Mouse (Mus musculus): ENCODE results near the gene Plcb4.
A peak's percentile ranks its signal among the peaks of the same experiment; 100 is the strongest.
"Not testable (repeated sequence)": the region's sequence is repeated elsewhere in the genome, so short reads cannot be mapped to it uniquely, and the experiment has no call there.

Gene Plcb4

GRCm38 (mm10) chr2:135957689-135958088 is 298.9 kb downstream of the Plcb4 start:
- DNase-seq (ENCODE audit: low spot score): peak; percentile 55

DNA sequence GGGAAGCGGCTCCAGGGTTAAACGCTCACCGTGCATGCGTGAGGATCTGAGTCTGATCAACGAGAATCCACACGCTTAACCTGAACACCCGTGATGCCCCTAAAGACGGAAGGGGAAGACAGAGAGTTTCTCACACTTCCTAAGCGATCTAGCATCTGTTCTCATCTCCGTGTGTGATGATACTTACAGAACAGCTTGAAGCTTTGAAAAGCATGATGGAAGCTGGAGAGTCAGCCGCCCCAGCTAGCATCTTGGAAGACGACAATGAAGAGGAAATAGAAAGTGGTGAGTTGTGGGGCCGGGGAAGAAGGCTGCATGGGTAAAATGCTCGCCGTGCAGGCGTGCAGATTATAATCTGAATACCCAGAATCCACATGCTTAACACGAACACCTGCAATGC is 299.6 kb downstream of the Plcb4 start:
- DNase-seq (ENCODE audit: low spot score): no peak

DNA sequence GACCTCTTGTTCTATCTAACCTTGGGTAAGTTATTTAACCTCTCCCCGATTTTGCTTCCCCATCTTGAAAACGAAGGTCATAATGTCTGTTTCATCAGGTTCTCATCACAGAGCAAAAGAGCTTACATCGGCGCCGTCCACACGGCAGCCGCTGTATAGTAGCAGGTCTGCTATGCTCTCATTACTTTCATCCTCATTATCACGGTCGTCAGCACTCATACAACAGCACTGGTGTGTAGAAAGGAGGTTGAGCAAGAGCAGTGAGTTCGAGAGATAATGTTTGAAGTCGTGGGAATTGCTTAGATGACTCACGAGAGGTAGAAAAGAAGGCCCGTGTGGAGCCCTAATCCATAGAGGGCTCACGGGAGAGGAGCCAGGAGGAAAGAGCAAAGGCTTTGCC is 304.3 kb downstream of the Plcb4 start:
- DNase-seq (ENCODE audit: low spot score): no peak

- DNase-seq (ENCODE audit: low spot score): peak; percentile 39
Measured at GRCm38 (mm10) chr2:135966871-135967557, 308.2 kb downstream of the Plcb4 start.

DNA sequence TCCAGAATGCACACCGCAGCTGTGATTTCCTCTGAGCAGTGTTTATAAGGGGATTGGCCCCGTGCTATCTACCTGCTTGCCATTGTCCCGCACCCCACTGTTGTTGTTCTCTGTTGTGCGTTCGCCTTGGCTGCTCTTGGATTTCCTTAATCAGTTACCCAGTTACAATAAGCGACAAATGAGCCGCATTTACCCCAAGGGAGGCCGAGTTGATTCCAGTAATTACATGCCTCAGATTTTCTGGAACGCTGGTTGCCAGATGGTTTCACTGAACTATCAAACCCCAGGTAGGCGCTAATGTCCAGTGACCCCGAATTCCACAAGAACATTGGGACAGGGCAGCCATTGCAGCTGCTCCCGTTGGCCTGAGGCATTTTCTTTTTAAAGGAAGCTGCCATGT is 309.3 kb downstream of the Plcb4 start:
- no peak for DNase-seq (ENCODE audit: low spot score)

DNA sequence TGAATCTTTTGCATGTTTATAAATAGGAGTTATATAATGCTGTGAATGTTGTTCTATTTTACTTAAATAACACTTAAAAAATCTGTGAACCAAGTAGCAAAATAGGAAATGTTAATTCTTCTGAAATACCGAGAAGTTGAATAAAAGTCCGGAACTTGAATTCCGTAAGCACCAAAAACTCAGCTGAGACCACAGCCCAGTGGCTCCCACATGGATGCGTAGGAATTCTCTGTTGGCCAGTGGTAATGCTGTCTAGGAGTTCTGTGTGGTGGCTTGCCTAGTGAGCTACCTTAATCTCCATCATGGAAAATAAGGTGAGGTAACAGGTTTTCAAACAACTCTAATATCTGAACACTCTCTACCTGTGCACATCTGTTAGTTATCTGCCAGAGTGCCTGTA is 312.1 kb downstream of the Plcb4 start:
- no peak for DNase-seq (ENCODE audit: low spot score)

GRCm38 (mm10) chr2:135975978-135976377 is 317.2 kb downstream of the Plcb4 start:
- DNase-seq (ENCODE audit: low spot score): no peak

DNA sequence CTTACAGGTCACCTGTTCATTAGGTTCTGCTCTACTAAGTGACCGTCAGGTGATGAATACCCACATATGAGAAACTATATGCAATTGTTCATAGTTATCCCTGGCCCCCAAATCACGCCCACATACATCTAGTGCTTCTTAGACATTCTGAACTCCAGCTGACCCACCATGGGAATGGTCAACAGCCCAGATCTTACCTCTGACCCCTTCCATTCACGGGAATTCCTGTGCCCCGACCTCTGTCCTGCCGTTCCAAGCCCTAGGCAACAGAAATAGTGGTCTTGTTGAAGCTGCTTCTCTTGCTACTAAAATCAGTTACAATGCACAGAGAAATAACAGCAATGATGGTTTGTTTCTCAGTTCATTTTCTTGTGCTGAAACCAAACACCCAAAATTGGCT is 320.0 kb downstream of the Plcb4 start:
- no peak for DNase-seq (ENCODE audit: low spot score)

GRCm38 (mm10) chr2:135980428-135980827 is 321.6 kb downstream of the Plcb4 start:
- no peak for DNase-seq (ENCODE audit: low spot score)

- DNase-seq (ENCODE audit: low spot score): no peak
Measured at GRCm38 (mm10) chr2:135983972-135984371, 325.2 kb downstream of the Plcb4 start.

DNA sequence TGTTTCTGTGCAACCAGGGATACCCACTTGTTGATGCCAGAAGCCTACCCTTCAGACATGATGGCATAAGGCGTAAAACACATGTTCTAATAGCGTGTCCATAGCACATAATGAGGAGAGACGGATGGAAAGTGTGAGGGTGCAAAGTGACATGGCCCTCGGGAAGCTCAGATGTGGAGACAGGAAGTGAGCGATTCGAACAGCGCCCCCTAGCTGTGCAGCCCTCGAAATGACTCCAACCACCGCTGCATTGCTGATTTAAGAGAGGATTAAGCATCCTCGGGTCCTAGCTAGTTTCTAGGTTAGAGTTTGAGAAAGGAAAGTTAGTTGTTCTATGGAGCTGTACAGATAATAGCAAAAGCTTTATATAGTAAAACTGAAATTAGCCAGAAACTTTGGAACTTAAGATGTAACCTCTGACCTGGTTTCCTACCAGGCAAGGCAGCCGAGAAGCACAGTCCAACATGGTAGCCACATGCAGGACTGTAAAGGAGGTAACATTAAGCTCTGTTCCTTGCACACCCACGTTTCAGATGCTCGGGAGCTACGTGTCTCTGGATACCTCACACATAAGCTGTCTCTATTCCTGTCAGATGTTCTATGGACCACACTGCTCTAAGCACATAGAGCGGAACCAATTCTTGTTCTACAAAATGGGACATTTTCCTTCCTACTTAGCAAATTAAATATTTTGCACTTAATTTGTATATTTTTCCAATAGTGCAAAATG is 326.9 kb downstream of the Plcb4 start:
- DNase-seq (ENCODE audit: low spot score): no peak

GRCm38 (mm10) chr2:135988475-135988874 is 329.7 kb downstream of the Plcb4 start:
- DNase-seq (ENCODE audit: low spot score): not testable (repeated sequence)

- DNase-seq (ENCODE audit: low spot score): not testable (repeated sequence)
Measured at GRCm38 (mm10) chr2:135990686-135991085, 331.9 kb downstream of the Plcb4 start.

DNA sequence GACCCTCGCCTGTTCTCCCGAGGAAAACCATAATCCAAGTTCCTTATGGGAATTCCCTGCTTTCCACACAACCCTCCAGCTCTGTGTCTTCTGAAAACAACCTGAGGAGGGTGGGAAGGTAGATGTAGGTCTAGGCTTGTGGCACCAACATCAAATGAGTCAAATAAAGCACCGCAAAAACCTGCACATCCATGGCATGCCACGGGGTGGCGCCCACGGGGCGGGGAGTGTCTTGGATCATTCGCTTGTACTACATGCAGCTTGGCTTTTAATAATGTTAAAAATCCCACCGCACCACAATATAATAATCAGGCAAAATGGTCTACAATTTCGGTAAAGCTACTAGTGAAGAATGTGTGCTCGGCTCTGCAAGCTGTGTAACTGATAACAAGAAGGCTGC is 334.5 kb downstream of the Plcb4 start:
- no peak for DNase-seq (ENCODE audit: low spot score)

GRCm38 (mm10) chr2:135995196-135995595 is 336.4 kb downstream of the Plcb4 start:
- no peak for DNase-seq (ENCODE audit: low spot score)

DNA sequence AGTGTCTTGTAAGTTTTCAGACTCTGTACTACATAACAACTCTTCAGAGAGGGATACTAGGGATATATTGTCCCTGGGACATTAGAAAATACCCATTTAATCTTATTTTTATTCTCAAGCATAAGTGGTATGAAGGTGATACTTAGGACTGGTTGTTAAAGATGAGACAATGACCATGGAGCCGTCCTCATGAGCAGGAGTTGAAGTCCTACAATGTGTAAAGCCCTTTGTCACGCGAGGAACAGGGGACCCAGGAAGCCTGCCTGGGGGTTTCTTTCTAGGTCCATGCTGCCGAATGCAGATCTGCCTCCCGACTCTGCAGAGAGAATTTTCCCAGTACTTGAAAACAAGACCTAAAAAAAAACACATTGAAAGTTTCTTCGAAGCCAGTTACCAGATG is 338.1 kb downstream of the Plcb4 start:
- no peak for DNase-seq (ENCODE audit: low spot score)

- no peak for DNase-seq (ENCODE audit: low spot score)
Measured at GRCm38 (mm10) chr2:135997361-135998150, 338.7 kb downstream of the Plcb4 start.

DNA sequence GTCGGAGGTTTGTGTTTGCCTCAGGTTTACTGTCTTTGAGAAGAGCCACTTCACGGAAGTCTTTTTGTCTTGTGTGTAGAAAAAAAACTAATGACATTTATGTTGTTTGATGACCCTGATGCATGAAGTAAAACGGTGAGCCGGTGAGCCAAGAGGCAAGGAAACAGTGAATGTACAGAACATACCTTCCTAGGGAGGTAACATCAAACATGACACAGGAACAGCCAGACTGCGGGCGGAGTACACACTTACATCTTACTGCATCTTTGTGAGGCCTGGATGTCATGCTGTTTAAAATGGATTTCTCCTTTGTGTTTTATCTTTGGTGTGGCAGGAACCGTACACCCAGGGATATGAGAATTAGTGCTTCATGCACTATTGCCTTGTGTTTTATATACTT is 340.1 kb downstream of the Plcb4 start:
- DNase-seq (ENCODE audit: low spot score): no peak

GRCm38 (mm10) chr2:135999361-135999760 is 340.6 kb downstream of the Plcb4 start:
- DNase-seq (ENCODE audit: low spot score): no peak

GRCm38 (mm10) chr2:136000933-136001332 is 342.1 kb downstream of the Plcb4 start:
- no peak for DNase-seq (ENCODE audit: low spot score)

DNA sequence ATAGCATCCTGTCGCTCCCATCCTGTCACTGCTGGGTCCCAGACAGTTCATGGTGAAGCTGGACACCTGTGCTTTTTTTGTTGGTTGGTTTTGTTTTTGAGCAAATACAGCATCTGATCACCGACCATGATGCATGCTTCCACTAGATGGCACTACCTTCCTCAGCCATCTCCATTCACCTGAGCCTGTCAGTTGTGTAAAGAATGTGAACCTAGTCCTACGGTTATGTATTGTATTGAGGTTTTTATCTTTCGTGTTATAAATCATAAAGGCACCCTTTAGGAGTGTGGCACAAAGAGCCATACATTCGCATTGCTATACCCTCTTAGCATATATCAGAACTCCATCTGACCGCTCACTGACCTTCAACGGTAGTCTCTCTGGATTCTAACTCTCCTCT is 343.3 kb downstream of the Plcb4 start:
- no peak for DNase-seq (ENCODE audit: low spot score)

DNA sequence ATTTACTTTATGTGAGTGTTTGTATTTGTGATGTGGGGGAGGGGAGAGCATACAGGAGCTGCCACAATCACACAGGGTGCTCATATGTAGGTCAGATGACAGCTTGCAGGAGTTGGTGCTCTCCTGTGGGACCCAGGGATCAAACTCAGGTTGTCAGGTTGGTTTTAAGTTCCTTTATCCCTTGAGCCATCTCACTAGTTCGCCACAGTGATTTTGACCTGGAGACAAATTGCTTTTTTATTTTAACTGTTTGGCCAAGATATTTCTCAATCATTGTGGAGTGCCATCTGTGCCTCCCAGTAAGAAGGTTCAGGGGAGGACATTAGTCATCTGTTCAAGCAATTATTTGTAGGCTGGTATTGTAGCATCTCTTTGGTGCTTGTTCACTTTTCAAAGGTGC is 345.0 kb downstream of the Plcb4 start:
- DNase-seq (ENCODE audit: low spot score): no peak

- DNase-seq (ENCODE audit: low spot score): no peak
Measured at GRCm38 (mm10) chr2:136006280-136006679, 347.5 kb downstream of the Plcb4 start.
